Mouse (Mus musculus): ENCODE measurements around the gene Chrna9. TPM values are rescaled to one million over a fixed set of nuclear protein-coding genes. Genes with fewer than 3 reads are reported as not detected.

Chrna9 gene
- total and polyA plus RNA-seq, 3 experiments: 0.57 TPM; not detected in 2

- Histone ChIP-seq H3K27me3 (replicated peaks) (no peaks in the 10 kb centered on the region), H3K4me1 (ENCODE audit: control insufficient read depth in 1 of 2, insufficient read depth in 2 of 2) (peaks cover 0 to 13% of the 10 kb centered on the region in 2 experiments; a peak in 2 of 4 replicates), H3K9me3 (replicated peaks; ENCODE audit: low read length) (no peaks in the 10 kb centered on the region), H3K27ac (ENCODE audit: insufficient read depth, low read depth) (no peak overlapping the region), H3K4me3 (replicated peaks in 1 of 3; ENCODE audit: low read depth in 2 of 3, low read length in 2 of 3, poor library complexity in 1 of 3) (no peak overlapping the region), H3K79me2 (replicated peaks; ENCODE audit: control insufficient read depth, extremely low read depth, insufficient read depth, poor library complexity, severe bottlenecking) (no peaks in the 10 kb centered on the region), H3K36me3 (replicated peaks in 1 of 2; ENCODE audit: control insufficient read depth in 1 of 2, insufficient read depth in 1 of 2, low read length in 1 of 2) (no peaks in the 10 kb centered on the region), H3K9ac (ENCODE audit: insufficient read depth, low read depth) (no peak overlapping the region), H3K4me2 (ENCODE audit: insufficient read depth, low read depth, poor library complexity, severe bottlenecking) (no peak overlapping the region)
- dilution Hi-C loops (cut with MboI; ENCODE audit: extremely low pct_ligation_motif_present, extremely low pct_unique_long_range_greater_than_20kb, low sequenced_read_pairs) (no loop called here), in situ Hi-C loops (cut with MboI; ENCODE audit: low pct_ligation_motif_present, low pct_unique_long_range_greater_than_20kb, low sequenced_read_pairs) (no loop called here)
- no peak for DNase-seq (ENCODE audit: extremely low read depth)
- TF ChIP-seq NRF1 (IDR thresholded peaks at IDR 0.05; ENCODE audit: low read depth, low read length) (no peak), PAX5 (IDR thresholded peaks at IDR 0.05; ENCODE audit: low read length) (no peak), RAD21 (IDR thresholded peaks at IDR 0.05; ENCODE audit: low read depth, low read length) (no peak), USF1 (IDR thresholded peaks at IDR 0.05; ENCODE audit: low read depth, low read length) (no peak)
These were observed 26.0 kb upstream of the Chrna9 start for GRCm38 (mm10) chr5:65908751-65909150.

DNA sequence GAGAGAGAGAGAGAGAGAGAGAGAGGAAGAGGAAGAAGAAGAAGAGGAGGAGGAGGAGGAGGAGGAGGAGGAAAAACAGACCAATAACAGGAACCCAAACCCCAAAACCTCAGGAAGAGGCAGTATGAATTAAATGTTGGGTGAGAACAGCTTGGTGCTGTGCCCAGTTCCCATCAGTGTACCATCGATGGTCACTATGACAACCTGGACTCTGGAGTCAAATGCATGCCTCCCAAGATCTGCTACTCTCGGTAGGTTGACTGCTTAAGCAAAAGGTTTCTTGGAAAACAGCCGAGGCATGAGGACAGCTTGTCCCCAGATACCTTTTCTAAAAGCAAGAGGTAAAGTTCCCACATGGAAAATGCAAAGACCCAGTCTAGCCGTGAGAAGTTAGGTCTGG lies 25.4 kb upstream of the Chrna9 start:
- no peak for TF ChIP-seq CTCF (conservative IDR thresholded peaks at IDR 0.05 in 1 of 2, IDR thresholded peaks at IDR 0.05 in 1 of 2; ENCODE audit: low read depth in 2 of 2, low read length in 2 of 2)
- H3K4me1 ChIP-seq (ENCODE audit: control insufficient read depth in 1 of 2, insufficient read depth in 2 of 2): peaks cover 0 to 13% of the 10 kb centered on the region in 2 experiments; a peak in 2 of 4 replicates
- H3K9ac ChIP-seq (ENCODE audit: insufficient read depth, low read depth): no peak overlapping the region
- H3K79me2 ChIP-seq (replicated peaks; ENCODE audit: control insufficient read depth, extremely low read depth, insufficient read depth, poor library complexity, severe bottlenecking): no peaks in the 10 kb centered on the region
- no peaks in the 10 kb centered on the region for H3K27me3 ChIP-seq (replicated peaks)
- no peaks in the 10 kb centered on the region for H3K36me3 ChIP-seq (replicated peaks in 1 of 2; ENCODE audit: control insufficient read depth in 1 of 2, insufficient read depth in 1 of 2, low read length in 1 of 2)
- H3K4me3 ChIP-seq (replicated peaks in 1 of 3; ENCODE audit: low read depth in 2 of 3, low read length in 2 of 3, poor library complexity in 1 of 3): no peak overlapping the region
- in situ Hi-C loops (cut with MboI; ENCODE audit: low pct_ligation_motif_present, low pct_unique_long_range_greater_than_20kb, low sequenced_read_pairs): no loop called here
- no peak overlapping the region for H3K27ac ChIP-seq (ENCODE audit: insufficient read depth, low read depth)
- no peak for DNase-seq (ENCODE audit: extremely low read depth)
- H3K9me3 ChIP-seq (replicated peaks; ENCODE audit: low read length): no peaks in the 10 kb centered on the region
- H3K4me2 ChIP-seq (ENCODE audit: insufficient read depth, low read depth, poor library complexity, severe bottlenecking): no peak overlapping the region
- dilution Hi-C loops (cut with MboI; ENCODE audit: extremely low pct_ligation_motif_present, extremely low pct_unique_long_range_greater_than_20kb, low sequenced_read_pairs): no loop called here

DNA sequence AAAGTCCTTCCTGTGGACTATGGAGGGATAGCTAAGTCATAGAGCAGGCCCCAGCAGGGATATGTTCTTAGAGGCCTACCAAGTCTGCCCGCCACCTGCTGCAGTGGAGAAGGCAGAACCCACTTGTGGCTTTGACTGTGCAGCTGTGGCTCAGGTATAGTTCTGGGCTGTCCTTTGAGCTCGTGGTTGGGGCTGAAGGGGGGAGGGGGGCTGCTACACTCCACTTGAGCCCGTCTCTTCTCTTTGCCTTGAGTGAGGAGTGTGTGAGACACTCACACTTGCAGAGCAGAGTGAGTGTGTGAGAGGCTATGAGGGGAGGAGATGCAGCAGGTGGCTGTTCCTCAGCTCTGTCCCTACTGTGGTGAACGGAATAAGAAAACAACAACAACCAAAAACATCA lies 24.3 kb upstream of the Chrna9 start:
- in situ Hi-C loops (cut with MboI; ENCODE audit: low pct_ligation_motif_present, low pct_unique_long_range_greater_than_20kb, low sequenced_read_pairs) (no loop called here), dilution Hi-C loops (cut with MboI; ENCODE audit: extremely low pct_ligation_motif_present, extremely low pct_unique_long_range_greater_than_20kb, low sequenced_read_pairs) (no loop called here)
- H3K4me3 ChIP-seq (replicated peaks in 1 of 3; ENCODE audit: low read depth in 2 of 3, low read length in 2 of 3, poor library complexity in 1 of 3): no peak overlapping the region
- TF ChIP-seq RAD21 (IDR thresholded peaks at IDR 0.05; ENCODE audit: low read depth, low read length) (no peak), NRF1 (IDR thresholded peaks at IDR 0.05; ENCODE audit: low read depth, low read length) (no peak), ETS1 (conservative IDR thresholded peaks at IDR 0.05; ENCODE audit: low read depth, low read length) (no peak), TCF12 (IDR thresholded peaks at IDR 0.05; ENCODE audit: low read depth, low read length) (no peak), MXI1 (IDR thresholded peaks at IDR 0.05; ENCODE audit: low read depth, low read length) (no peak), USF2 (conservative IDR thresholded peaks at IDR 0.05; ENCODE audit: low read depth, low read length) (no peak), UBTF (IDR thresholded peaks at IDR 0.05; ENCODE audit: low read depth, low read length) (no peak), TBP (conservative IDR thresholded peaks at IDR 0.05; ENCODE audit: low read depth, low read length) (no peak), MEF2A (IDR thresholded peaks at IDR 0.05; ENCODE audit: borderline replicate concordance, low read depth, low read length) (no peak)
- H3K36me3 ChIP-seq (replicated peaks in 1 of 2; ENCODE audit: control insufficient read depth in 1 of 2, insufficient read depth in 1 of 2, low read length in 1 of 2): no peaks in the 10 kb centered on the region
- no peak overlapping the region for H3K9ac ChIP-seq (ENCODE audit: insufficient read depth, low read depth)
- H3K4me2 ChIP-seq (ENCODE audit: insufficient read depth, low read depth, poor library complexity, severe bottlenecking): no peak overlapping the region
- no peak overlapping the region for H3K27ac ChIP-seq (ENCODE audit: insufficient read depth, low read depth)
- no peaks in the 10 kb centered on the region for H3K79me2 ChIP-seq (replicated peaks; ENCODE audit: control insufficient read depth, extremely low read depth, insufficient read depth, poor library complexity, severe bottlenecking)
- DNase-seq (ENCODE audit: extremely low read depth): peak; percentile 29
- H3K27me3 ChIP-seq (replicated peaks): no peaks in the 10 kb centered on the region
- H3K9me3 ChIP-seq (replicated peaks; ENCODE audit: low read length): no peaks in the 10 kb centered on the region
- H3K4me1 ChIP-seq (ENCODE audit: control insufficient read depth in 1 of 2, insufficient read depth in 2 of 2): peaks cover 0 to 13% of the 10 kb centered on the region in 2 experiments; a peak in 2 of 4 replicates
